Comparison of ENCODE assay signal across 19 mouse cellular contexts in genomic region chr6:73253006-73253405, GRCm38 (mm10). TPM values are rescaled to one million over a fixed set of nuclear protein-coding genes. Genes with fewer than 3 reads are reported as not detected.
DNase-seq lines count a peak whose midpoint lies in the region; ATAC-seq and TF ChIP-seq lines count a peak whose summit lies in the region.
"Had no signal": no experiment of that assay in that cellular context is flagged by ENCODE, and none has a peak within 500 bp of the region (broad histone marks: within the 10 kb centered on the region; RNA-seq: fewer than 3 reads in every experiment).

No protein-coding gene starts in this region.

- intact Hi-C loops in gastrocnemius, adult 2 months (cut with DNase I), result no loop called here

- H3K27me3 ChIP-seq in kidney, adult 2 months (replicated peaks; ENCODE audit: control insufficient read depth, insufficient read depth, low read length), result no peaks in the 10 kb centered on the region
- H3K27me3 ChIP-seq in spleen, adult 2 months (ENCODE audit: control insufficient read depth, insufficient read depth, low read length), result no peaks in the 10 kb centered on the region
- H3K27me3 ChIP-seq: forebrain, embryonic 13.5 days; hindbrain, embryonic 15.5 days had no signal

- H3K4me3 ChIP-seq in gastrocnemius, adult 2 months, result no peak overlapping the region
- no peak overlapping the region for H3K4me3 ChIP-seq in kidney, adult 2 months (ENCODE audit: insufficient read depth, low read depth, low read length)
- no peak overlapping the region for H3K4me3 ChIP-seq in spleen, adult 2 months (ENCODE audit: extremely low read depth, insufficient read depth, insufficient read length)
- H3K4me3 ChIP-seq: embryonic facial prominence, embryonic 10.5 days; forebrain, embryonic 13.5 days; heart, embryonic 10.5 days; hindbrain, embryonic 15.5 days had no signal

- TF ChIP-seq POLR2A in kidney, adult 2 months (IDR thresholded peaks at IDR 0.05; ENCODE audit: low read depth, low read length), result no peak
- no peak for TF ChIP-seq POLR2A in spleen, adult 2 months (IDR thresholded peaks at IDR 0.05; ENCODE audit: low read depth, low read length)

- ATAC-seq in neutrophil, adult 5-6 weeks (ENCODE audit: extremely low read depth, insufficient number of reproducible peaks, low FRiP score, poor library complexity, severe bottlenecking), result peak; percentile 41; the same call in 1 of the 2 replicates
- ATAC-seq: forebrain, embryonic 13.5 days; forebrain, postnatal 0 days had no signal

- no peak for TF ChIP-seq CTCF in gastrocnemius, adult 2 months (IDR thresholded peaks at IDR 0.05)
- TF ChIP-seq CTCF in kidney, adult 2 months (conservative IDR thresholded peaks at IDR 0.05; ENCODE audit: insufficient read depth, insufficient read length, low read depth, low read length), result no peak
- TF ChIP-seq CTCF in spleen, adult 2 months (IDR thresholded peaks at IDR 0.05; ENCODE audit: extremely low read depth, insufficient read depth, insufficient read length, insufficient replicate concordance), result no peak

- no peak for DNase-seq in gastrocnemius, adult 2 months
- DNase-seq in gastrocnemius, adult 8-10 months (ENCODE audit: low spot score in 2 of 2), result no peak
- no peak for DNase-seq in kidney, adult 2 months
- no peak for DNase-seq in kidney, adult 11 months
- peak in 1 of 2 experiments; percentile 27 for DNase-seq in spleen, adult 2 months (ENCODE audit: low read depth in 1 of 2, low spot score in 2 of 2)
- DNase-seq in spleen, postnatal 14 days (ENCODE audit: low spot score in 2 of 2), result no peak
- DNase-seq in Muller cell, postnatal 12 days (ENCODE audit: inconsistent ontology term), result no peak
- DNase-seq: adrenal gland, adult 2 months; adrenal gland, postnatal 25 days; cerebellum, adult 2 months; cerebellum, postnatal 10 days; forebrain, postnatal 0 days; gastrocnemius, postnatal 36 days; heart, adult 18-20 months had no signal

- no peaks in the 10 kb centered on the region; the same call in 1 of the 2 replicates for H3K36me3 ChIP-seq in kidney, adult 2 months (ENCODE audit: control insufficient read depth, insufficient read depth, low read length)
- H3K36me3 ChIP-seq in spleen, adult 2 months (ENCODE audit: control insufficient read depth, insufficient read depth, low read length), result peaks cover 5% of the 10 kb centered on the region
- H3K36me3 ChIP-seq: hindbrain, embryonic 15.5 days had no signal

- WGBS in kidney, adult 2 months, result 88% methylated on average over 2 of the region's 2 CpGs
- WGBS in spleen, adult 2 months, result 65% methylated on average over 2 of the region's 2 CpGs

- peak overlapping the region; percentile 85; the same call in 1 of the 2 replicates for H3K27ac ChIP-seq in gastrocnemius, adult 2 months
- peak overlapping the region; percentile 41 for H3K27ac ChIP-seq in kidney, adult 2 months (ENCODE audit: insufficient read depth, low read depth, low read length)
- H3K27ac ChIP-seq in spleen, adult 2 months (ENCODE audit: insufficient read depth, low read length), result peak overlapping the region; percentile 34; the same call in 1 of the 2 replicates
- H3K27ac ChIP-seq: embryonic facial prominence, embryonic 10.5 days; forebrain, embryonic 13.5 days; heart, embryonic 10.5 days; hindbrain, embryonic 15.5 days had no signal

- peaks cover 27% of the 10 kb centered on the region for H3K4me1 ChIP-seq in kidney, adult 2 months (ENCODE audit: control insufficient read depth, insufficient read depth, low read length)
- H3K4me1 ChIP-seq in spleen, adult 2 months (ENCODE audit: control insufficient read depth, insufficient read depth, insufficient read length), result peaks cover 15% of the 10 kb centered on the region; the same call in 1 of the 2 replicates

RNA-seq across cellular contexts. Expression of gene Suclg1, which starts 4.8 kb away (rescaled TPM):
- 100 to 1,000 TPM; 284 to 376 TPM for total RNA-seq in gastrocnemius, adult 2 months (2021)
- 100 to 1,000 TPM; 282 to 315 (median 288) TPM for total RNA-seq in gastrocnemius, adult 8-10 months (2022)
- polyA plus RNA-seq in kidney, adult 2 months (2012; rRNA removed), result 328 and 349 TPM in 2 replicates
- polyA plus RNA-seq in spleen, adult 2 months (2012; rRNA removed), result 19.0 and 20.9 TPM in 2 replicates
- total RNA-seq in neutrophil, adult 5-6 weeks (2017), result 63.7 and 82.0 TPM in 2 replicates

RNA-seq across cellular contexts. Expression of gene Dnah6, which starts 31.6 kb away (rescaled TPM):
- under 1 TPM; 0.03 TPM for total RNA-seq in gastrocnemius, adult 2 months (2021)
- total RNA-seq in gastrocnemius, adult 8-10 months (2022), result under 1 TPM in 2 of 4 experiments, not detected in 2; 0.02 TPM
- polyA plus RNA-seq in kidney, adult 2 months (2012; rRNA removed), result 0.03 TPM in 2 replicates
- polyA plus RNA-seq in spleen, adult 2 months (2012; rRNA removed), result 0.01 TPM in 2 replicates
- total RNA-seq in neutrophil, adult 5-6 weeks (2017), result under 0.01 and 0.12 TPM in 2 replicates
- total RNA-seq: gastrocnemius, postnatal 36 days had no signal

Comparison
In these comparisons a context has a peak if more than half of its experiments do, and no peak if none do; other contexts are left out.
1. H3K27ac ChIP-seq: peak in every context shown above with its lines; median percentile 85 in gastrocnemius, adult 2 months; 41 in kidney, adult 2 months; 34 in spleen, adult 2 months.